Mouse (Mus musculus): Measurements from ENCODE around the gene Atp8b4.

DNA sequence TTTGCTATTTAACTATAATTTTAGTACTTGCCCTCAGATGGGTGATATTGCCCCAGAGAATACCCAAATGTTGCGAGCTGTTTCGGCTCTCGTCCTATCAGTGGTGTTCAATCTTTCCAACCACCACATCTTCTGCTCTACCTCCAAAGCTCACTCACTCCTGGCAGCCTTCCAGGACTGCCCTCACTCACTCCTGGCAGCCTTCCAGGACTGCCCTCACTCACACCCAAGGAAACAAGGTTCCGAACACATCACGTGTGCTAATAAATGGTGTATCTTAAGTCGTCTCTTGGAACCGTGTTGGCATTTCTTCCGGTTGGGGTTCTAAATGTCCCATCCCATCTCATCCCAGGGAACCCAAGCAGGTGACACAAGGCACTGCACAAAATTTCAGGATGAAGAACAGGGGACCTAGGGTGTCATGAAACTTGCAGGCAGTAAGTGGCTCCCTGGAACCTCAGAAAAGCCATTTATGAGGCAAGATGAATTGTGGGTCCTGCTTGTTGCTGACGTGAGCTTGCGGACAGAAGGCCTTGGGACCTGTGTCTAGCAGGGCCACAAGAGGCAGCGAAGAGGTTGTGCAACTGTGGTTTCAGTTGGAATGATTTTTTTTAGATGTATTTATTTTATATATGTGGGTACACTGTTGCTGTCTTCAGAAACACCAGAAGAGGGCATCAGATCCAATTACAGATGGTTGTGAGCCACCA is 19.6 kb upstream of the Atp8b4 start:
- TF ChIP-seq CTCF (IDR thresholded peaks at IDR 0.05; ENCODE audit: insufficient read depth, low read depth, low read length) (no peak), POLR2A (IDR thresholded peaks at IDR 0.05; ENCODE audit: insufficient read depth, low read depth, low read length) (no peak)
